Mouse (Mus musculus) liver, adult 2 months (tissue): ENCODE results near the gene Kif26b. TPM values are rescaled to one million over a fixed set of nuclear protein-coding genes. Genes with fewer than 3 reads are reported as not detected.

Experiments used
- DNase-seq: peaks from one replicate; pipeline ENCODE4 v3.0.0-alpha.2; 2011; ENCODE audit warnings: low read depth, low spot score; ENCODE audit errors: extremely low read depth
- H3K27ac ChIP-seq: fragments of 200-500 bp; replicated peaks from 2 replicates; pipeline ENCODE4 v1.5.1; 2012; ENCODE audit warnings: low read depth, mild to moderate bottlenecking, control low read depth, inconsistent platforms, low read length; ENCODE audit not compliant: insufficient read depth
- H3K27me3 ChIP-seq: fragments of 200-500 bp; 2 replicates; pipeline ENCODE4 v1.6.1; 2012; ENCODE audit warnings: mild to moderate bottlenecking, moderate library complexity, low read length, inconsistent platforms; ENCODE audit not compliant: control insufficient read depth, insufficient read depth
- H3K36me3 ChIP-seq: fragments of 200-500 bp; 2 replicates; pipeline ENCODE4 v1.6.1; 2012; ENCODE audit warnings: low read length, inconsistent platforms; ENCODE audit not compliant: control insufficient read depth, insufficient read depth
- H3K4me1 ChIP-seq: fragments of 200-500 bp; 2 replicates; pipeline ENCODE4 v1.6.1; 2011; ENCODE audit warnings: low read length; ENCODE audit not compliant: control insufficient read depth, insufficient read depth
- H3K4me3 ChIP-seq: fragments of 200-500 bp; 2 replicates; pipeline ENCODE4 v1.5.1; 2011; ENCODE audit warnings: low read depth, mild to moderate bottlenecking, control low read depth, low read length, moderate library complexity; ENCODE audit not compliant: insufficient read depth
- H3K79me2 ChIP-seq: fragments of 200-500 bp; 2 replicates; pipeline ENCODE4 v1.6.1; 2012; ENCODE audit warnings: inconsistent platforms, mild to moderate bottlenecking, low read length, moderate library complexity; ENCODE audit not compliant: control insufficient read depth, insufficient read depth
- H3K9ac ChIP-seq: fragments of 200-500 bp; 2 replicates; pipeline ENCODE4 v1.6.1; 2012; ENCODE audit warnings: low read depth, mild to moderate bottlenecking, control low read depth, inconsistent platforms, low read length
- CTCF ChIP-seq: fragments of 200-500 bp; IDR thresholded peaks from 2 replicates; pipeline ENCODE4 v1.5.1; 2011; ENCODE audit warnings: low read depth, low read length, control low read depth
- POLR2A ChIP-seq: fragments of 200-500 bp; IDR thresholded peaks from 2 replicates; pipeline ENCODE4 v1.6.1; 2011; ENCODE audit warnings: low read length, control low read depth; ENCODE audit not compliant: insufficient read depth; ENCODE audit errors: extremely low read depth
- WGBS: fragments of 180-500 bp; shearing (Covaris S2); methylation state at CpG from one replicate; pipeline ENCODE4 v1.1.7; 2018; 5-methylcytosine and 5-hydroxymethylcytosine counted together
- polyA plus RNA-seq: library from polyadenylated mRNA; depleted of rRNA; stranded (reverse); fragments of >200 nt; gene quantifications from 2 replicates; pipeline ENCODE4 v1.2.3, GENCODE M21; 2012
- total RNA-seq: library from RNA; depleted of rRNA; stranded (reverse); fragments of >200 nt; gene quantifications from 2 replicates; pipeline ENCODE4 v1.2.3, GENCODE M21; 2014

Kif26b gene
- total and polyA plus RNA-seq, 2 experiments = 0.10 to 0.28 TPM

- H3K4me3 ChIP-seq = no peak overlapping the region
- H3K9ac ChIP-seq = no peak overlapping the region
- H3K27me3 ChIP-seq = no peaks in the 10 kb centered on the region
- H3K79me2 ChIP-seq = no peaks in the 10 kb centered on the region
- no peak overlapping the region for H3K27ac ChIP-seq
- 93% methylated on average over 7 of the region's 7 CpGs for WGBS
- TF ChIP-seq CTCF (no peak), POLR2A (no peak)
- no peak for DNase-seq
- H3K4me1 ChIP-seq = no peaks in the 10 kb centered on the region
- no peaks in the 10 kb centered on the region for H3K36me3 ChIP-seq
Measured at GRCm38 (mm10) chr1:178794866-178795265, 265.9 kb downstream of the Kif26b start.

- Histone ChIP-seq H3K27ac (no peak overlapping the region), H3K9ac (no peak overlapping the region), H3K4me1 (no peaks in the 10 kb centered on the region), H3K27me3 (no peaks in the 10 kb centered on the region), H3K36me3 (no peaks in the 10 kb centered on the region), H3K4me3 (no peak overlapping the region), H3K79me2 (no peaks in the 10 kb centered on the region)
- no peak for DNase-seq
- TF ChIP-seq POLR2A = no peak
- TF ChIP-seq CTCF = no peak
- 83% methylated on average over 2 of the region's 2 CpGs for WGBS
Measured at GRCm38 (mm10) chr1:178797388-178797787, 268.5 kb downstream of the Kif26b start.

GRCm38 (mm10) chr1:178798333-178798732 lies 269.4 kb downstream of the Kif26b start:
- WGBS = 7% methylated on average over 5 of the region's 5 CpGs
- DNase-seq = no peak
- Histone ChIP-seq H3K4me3 (no peak overlapping the region), H3K27me3 (no peaks in the 10 kb centered on the region), H3K36me3 (no peaks in the 10 kb centered on the region), H3K27ac (no peak overlapping the region), H3K79me2 (no peaks in the 10 kb centered on the region), H3K9ac (no peak overlapping the region), H3K4me1 (no peaks in the 10 kb centered on the region)
- TF ChIP-seq CTCF = no peak
- no peak for TF ChIP-seq POLR2A

GRCm38 (mm10) chr1:178798886-178799285 lies 270.0 kb downstream of the Kif26b start:
- Histone ChIP-seq H3K4me3 (no peak overlapping the region), H3K79me2 (no peaks in the 10 kb centered on the region), H3K27me3 (no peaks in the 10 kb centered on the region), H3K4me1 (no peaks in the 10 kb centered on the region), H3K9ac (no peak overlapping the region), H3K36me3 (no peaks in the 10 kb centered on the region), H3K27ac (no peak overlapping the region)
- DNase-seq = no peak
- no peak for TF ChIP-seq POLR2A
- TF ChIP-seq CTCF = no peak
- 67% methylated on average over 8 of the region's 8 CpGs for WGBS

- Histone ChIP-seq H3K9ac (no peak overlapping the region), H3K79me2 (no peaks in the 10 kb centered on the region), H3K27me3 (no peaks in the 10 kb centered on the region), H3K36me3 (no peaks in the 10 kb centered on the region), H3K27ac (no peak overlapping the region), H3K4me3 (no peak overlapping the region), H3K4me1 (no peaks in the 10 kb centered on the region)
- DNase-seq = no peak
- 78% methylated on average over 11 of the region's 11 CpGs for WGBS
- TF ChIP-seq CTCF (no peak), POLR2A (no peak)
Measured at GRCm38 (mm10) chr1:178799836-178800552, 271.1 kb downstream of the Kif26b start.

- Histone ChIP-seq H3K4me3 (no peak overlapping the region), H3K27ac (no peak overlapping the region), H3K79me2 (no peaks in the 10 kb centered on the region), H3K27me3 (no peaks in the 10 kb centered on the region), H3K9ac (no peak overlapping the region), H3K4me1 (no peaks in the 10 kb centered on the region), H3K36me3 (no peaks in the 10 kb centered on the region)
- no peak for DNase-seq
- 70% methylated on average over 3 of the region's 3 CpGs for WGBS
- TF ChIP-seq CTCF (no peak), POLR2A (no peak)
Measured at GRCm38 (mm10) chr1:178803155-178803554, 274.2 kb downstream of the Kif26b start.
